Mouse (Mus musculus) spleen, adult 2 months (tissue): Measurements from ENCODE around the gene Btbd35f6. TPM values are rescaled to one million over a fixed set of nuclear protein-coding genes. Genes with fewer than 3 reads are reported as not detected.
"Not testable (repeated sequence)": the region's sequence is repeated elsewhere in the genome, so short reads cannot be mapped to it uniquely, and the experiment has no call there.

ENCODE experiments used
- DNase-seq, 2 experiments: peaks; one replicate each; pipeline versions ENCODE4 v3.0.0 to v3.0.0-alpha.2; 2012 to 2021; ENCODE audit warnings: low spot score in 2 of 2, low read depth in 1 of 2
- H3K27ac ChIP-seq: fragments of 200-500 bp; 2 replicates; pipeline ENCODE4 v1.5.1; 2012; ENCODE audit warnings: low read length, inconsistent platforms; ENCODE audit not compliant: insufficient read depth
- H3K27me3 ChIP-seq: fragments of 200-500 bp; 2 replicates; pipeline ENCODE4 v1.6.1; 2012; ENCODE audit warnings: mild to moderate bottlenecking, moderate library complexity, low read length, inconsistent platforms; ENCODE audit not compliant: control insufficient read depth, insufficient read depth
- H3K36me3 ChIP-seq: fragments of 200-500 bp; 2 replicates; pipeline ENCODE4 v1.6.1; 2012; ENCODE audit warnings: mild to moderate bottlenecking, low read length, inconsistent platforms; ENCODE audit not compliant: control insufficient read depth, insufficient read depth
- H3K4me1 ChIP-seq: fragments of 200-500 bp; 2 replicates; pipeline ENCODE4 v1.6.1; 2011; ENCODE audit warnings: inconsistent platforms; ENCODE audit not compliant: control insufficient read depth, insufficient read depth, insufficient read length
- H3K4me3 ChIP-seq: fragments of 200-500 bp; 2 replicates; pipeline ENCODE4 v1.5.1; 2011; ENCODE audit warnings: mild to moderate bottlenecking, inconsistent platforms; ENCODE audit not compliant: insufficient read depth, insufficient read length; ENCODE audit errors: extremely low read depth
- WGBS: fragments of 180-500 bp; shearing (Covaris S2); methylation state at CpG from one replicate; pipeline ENCODE4 v1.1.7; 2018; 5-methylcytosine and 5-hydroxymethylcytosine counted together
- polyA plus RNA-seq: library from polyadenylated mRNA; depleted of rRNA; stranded (reverse); fragments of >200 nt; gene quantifications from 2 replicates; pipeline ENCODE4 v1.2.3, GENCODE M21; 2012; rRNA removed

Btbd35f6 gene
- not detected in 2 replicates for polyA plus RNA-seq

DNA sequence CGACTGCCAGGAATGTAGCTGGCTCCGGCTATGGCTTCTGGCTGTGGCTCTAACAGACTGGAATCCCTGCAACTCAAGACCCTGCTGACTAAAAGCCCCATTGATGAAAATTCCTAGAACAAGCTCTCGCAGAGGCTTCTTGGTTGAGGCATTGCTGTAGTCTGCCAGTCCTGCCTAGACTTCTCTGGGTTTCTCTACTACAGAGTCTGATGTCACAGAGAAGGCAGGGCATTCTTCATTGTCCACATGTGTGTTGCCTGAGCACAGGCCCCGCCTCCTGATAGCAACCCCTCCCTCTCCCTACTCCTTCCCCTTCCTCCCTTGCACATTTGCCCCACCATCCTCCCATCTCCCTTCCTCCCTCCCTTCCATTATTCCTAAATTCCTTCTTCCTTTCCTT lies at the start of gene Btbd35f6:
Gene Btbd35f6 (minus strand): TSS at position 101 of the 400 bp plus-strand sequence.
- H3K27me3 ChIP-seq, H3K36me3 ChIP-seq, H3K4me3 ChIP-seq, DNase-seq, H3K4me1 ChIP-seq, H3K27ac ChIP-seq: not testable (repeated sequence)
- WGBS = 88% methylated on average over 2 of the region's 4 CpGs

DNA sequence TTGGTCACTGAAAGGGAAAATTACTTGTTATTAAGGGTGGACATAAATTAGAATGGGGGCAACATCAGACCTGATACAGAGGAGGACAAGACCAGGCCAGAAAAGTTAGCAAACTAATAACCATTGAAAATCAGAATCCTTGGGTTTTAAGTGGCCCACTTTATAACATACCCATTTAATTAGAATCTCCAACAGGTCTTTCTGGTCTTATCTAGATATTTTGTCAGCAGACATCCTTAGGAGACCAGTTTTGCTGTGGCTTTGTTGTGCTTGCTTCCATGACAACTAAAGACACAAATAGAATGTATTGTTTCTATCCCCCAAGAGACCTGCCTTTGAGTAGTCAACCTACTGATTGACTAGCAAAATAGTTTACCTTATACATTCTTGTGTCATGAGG lies 30.4 kb upstream of the Btbd35f6 start, which contains the start of gene Gm21870:
Gene Gm21870 (minus strand): TSS at position 101 of the 400 bp plus-strand sequence.
- DNase-seq, H3K27ac ChIP-seq, H3K4me3 ChIP-seq, H3K36me3 ChIP-seq, H3K27me3 ChIP-seq, H3K4me1 ChIP-seq: not testable (repeated sequence)

DNA sequence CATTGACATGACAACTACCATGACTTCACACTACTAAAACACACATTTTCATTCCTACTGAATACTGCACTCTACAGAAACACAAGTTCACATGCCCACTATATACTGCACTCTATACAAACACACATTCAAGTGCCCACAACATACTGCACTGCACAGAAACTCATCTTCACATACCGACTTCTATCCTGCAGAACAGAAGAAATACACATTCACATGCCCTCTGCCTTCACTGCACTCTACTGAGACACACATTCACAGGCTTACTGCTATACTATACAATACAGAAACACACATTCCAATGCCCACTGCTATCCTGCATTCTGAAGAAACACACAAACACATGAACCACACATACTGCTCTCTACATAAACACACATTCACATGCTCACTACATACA lies 26.1 kb downstream of the Btbd35f6 start:
- no CpG with 5 or more reads among the region's 1 CpGs for WGBS
- H3K4me1 ChIP-seq = not testable (repeated sequence)

GRCm38 (mm10) chrX:33928225-33928624 lies 28.1 kb downstream of the Btbd35f6 start:
- 82% methylated on average over 4 of the region's 4 CpGs for WGBS
- not testable (repeated sequence) for H3K4me1 ChIP-seq, H3K27ac ChIP-seq, DNase-seq, H3K4me3 ChIP-seq, H3K36me3 ChIP-seq, H3K27me3 ChIP-seq

More for the DNA sequence above, 26.1 kb downstream of the Btbd35f6 start:
- not testable (repeated sequence) for DNase-seq, H3K4me3 ChIP-seq, H3K27ac ChIP-seq, H3K27me3 ChIP-seq, H3K36me3 ChIP-seq

DNA sequence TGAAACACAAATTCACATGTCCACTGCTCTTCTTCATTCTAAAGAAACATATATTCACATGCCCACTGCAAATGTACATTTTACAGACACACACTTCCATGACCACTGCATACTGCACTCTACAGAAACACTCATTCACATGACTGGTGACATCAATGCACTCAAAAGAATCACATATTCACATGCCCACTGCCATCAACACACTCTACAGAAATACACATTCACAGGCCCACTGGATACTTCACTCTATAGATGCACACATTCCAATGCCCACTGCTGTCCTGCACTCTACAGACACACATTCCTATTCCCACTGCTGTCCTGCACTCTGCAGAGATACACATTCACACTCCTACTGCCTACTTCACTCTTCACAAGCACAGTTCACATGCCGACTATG lies 30.0 kb downstream of the Btbd35f6 start:
- DNase-seq, H3K4me3 ChIP-seq, H3K27ac ChIP-seq, H3K4me1 ChIP-seq, H3K27me3 ChIP-seq, H3K36me3 ChIP-seq: not testable (repeated sequence)
- no CpG with 5 or more reads among the region's 1 CpGs for WGBS

DNA sequence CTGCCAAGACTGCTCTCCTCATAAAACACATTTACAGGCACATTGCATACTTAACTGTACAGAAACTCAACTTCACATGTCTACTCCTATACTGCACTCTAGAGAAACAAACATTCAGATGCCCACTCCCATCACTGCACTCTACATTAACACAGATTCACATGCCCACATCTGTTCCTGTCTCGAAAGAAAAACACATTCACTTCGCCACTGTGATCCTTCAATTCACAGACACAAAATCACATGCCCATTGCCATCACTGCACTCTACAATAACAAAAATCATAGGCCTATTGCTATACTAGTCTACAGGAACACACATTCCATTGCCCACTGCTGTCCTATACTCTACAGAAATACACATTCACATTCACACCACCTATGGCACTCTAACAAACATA lies 30.9 kb downstream of the Btbd35f6 start:
- H3K27me3 ChIP-seq, H3K4me3 ChIP-seq, H3K36me3 ChIP-seq, H3K27ac ChIP-seq, H3K4me1 ChIP-seq, DNase-seq: not testable (repeated sequence)
- whole genome bisulfite sequencing = 86% methylated on average over 2 of the region's 2 CpGs

Other genes with a start within 250 kb of the Btbd35f6 start
- gene Gm21870, start 30.3 kb upstream of the Btbd35f6 start, polyA plus RNA-seq = not detected in 2 replicates
- not detected in 2 replicates for gene Btbd35f9, start 205.0 kb upstream of the Btbd35f6 start, polyA plus RNA-seq